Mouse (Mus musculus) 3134 (cell line): Measurements from ENCODE around the gene Bricd5.

Source experiments
- DNase-seq: peaks from one replicate; pipeline ENCODE4 v3.0.0-alpha.2; 2011; ENCODE audit warnings: low spot score; ENCODE audit not compliant: insufficient read length; ENCODE audit errors: extremely low read depth

The Bricd5 gene

GRCm38 (mm10) chr17:24480201-24480826 is 6.6 kb downstream of the Bricd5 start:
- DNase-seq, result no peak

GRCm38 (mm10) chr17:24481027-24481815 is 7.5 kb downstream of the Bricd5 start:
- DNase-seq, result no peak

GRCm38 (mm10) chr17:24483495-24483894 is 9.8 kb downstream of the Bricd5 start:
- no peak for DNase-seq

- no peak for DNase-seq
Observed at GRCm38 (mm10) chr17:24485090-24485860, 11.6 kb downstream of the Bricd5 start.

GRCm38 (mm10) chr17:24488186-24488661 is 14.5 kb downstream of the Bricd5 start, which contains the start of gene Caskin1:
TSS of gene Caskin1 (plus strand) at chr17:24488601.
- no peak for DNase-seq

GRCm38 (mm10) chr17:24488662-24489264 is 15.1 kb downstream of the Bricd5 start:
- DNase-seq, result no peak

GRCm38 (mm10) chr17:24489265-24490030 is 15.8 kb downstream of the Bricd5 start:
- no peak for DNase-seq

- DNase-seq, result no peak
Observed at GRCm38 (mm10) chr17:24490399-24490798, 16.7 kb downstream of the Bricd5 start.

- no peak for DNase-seq
Observed at GRCm38 (mm10) chr17:24494627-24495335, 21.1 kb downstream of the Bricd5 start.

GRCm38 (mm10) chr17:24495443-24495842 is 21.8 kb downstream of the Bricd5 start:
- DNase-seq, result no peak

GRCm38 (mm10) chr17:24496026-24496425 is 22.3 kb downstream of the Bricd5 start:
- no peak for DNase-seq

GRCm38 (mm10) chr17:24502208-24502607 is 28.5 kb downstream of the Bricd5 start:
- DNase-seq, result no peak

- DNase-seq, result no peak
Observed at GRCm38 (mm10) chr17:24504085-24504484, 30.4 kb downstream of the Bricd5 start.

GRCm38 (mm10) chr17:24505286-24505955 is 31.7 kb downstream of the Bricd5 start:
- no peak for DNase-seq

- no peak for DNase-seq
Observed at GRCm38 (mm10) chr17:24506332-24507070, 32.8 kb downstream of the Bricd5 start.

- DNase-seq, result no peak
Observed at GRCm38 (mm10) chr17:24507129-24507664, 33.5 kb downstream of the Bricd5 start.

GRCm38 (mm10) chr17:24507806-24508460 is 34.2 kb downstream of the Bricd5 start:
- DNase-seq, result no peak
